Mouse (Mus musculus) forebrain, embryonic 16.5 days (tissue): Measurements from ENCODE around the gene Med11. TPM values are rescaled to one million over a fixed set of nuclear protein-coding genes. Genes with fewer than 3 reads are reported as not detected.
"Not testable (repeated sequence)": the region's sequence is repeated elsewhere in the genome, so short reads cannot be mapped to it uniquely, and the experiment has no call there.

Experiments used
- ATAC-seq: fragments of 200-750 bp; cut with Nextera tagmentation; 2 replicates; pipeline ENCODE4 v1.8.0; 2017; ENCODE audit warnings: mild to moderate bottlenecking, moderate library complexity
- H3K27ac ChIP-seq: fragments of 300-500 bp; sonication (generic); 2 replicates; pipeline ENCODE4 v1.5.1; 2014; ENCODE audit warnings: low read length, control low read depth
- H3K27me3 ChIP-seq: fragments of 300-500 bp; sonication (generic); replicated peaks from 2 replicates; pipeline ENCODE4 v1.6.1; 2014; ENCODE audit warnings: low read length; ENCODE audit not compliant: control insufficient read depth, insufficient read depth
- H3K36me3 ChIP-seq: fragments of 300-500 bp; sonication (generic); 2 replicates; pipeline ENCODE4 v1.6.1; 2014; ENCODE audit not compliant: control insufficient read depth, insufficient read depth
- H3K4me1 ChIP-seq: fragments of 300-500 bp; sonication (generic); replicated peaks from 2 replicates; pipeline ENCODE4 v1.6.1; 2014; ENCODE audit warnings: low read length; ENCODE audit not compliant: control insufficient read depth, insufficient read depth
- H3K4me2 ChIP-seq: fragments of 300-500 bp; sonication (generic); 2 replicates; pipeline ENCODE4 v1.6.1; 2014; ENCODE audit warnings: mild to moderate bottlenecking, low read length, control low read depth
- H3K4me3 ChIP-seq: fragments of 300-500 bp; sonication (generic); replicated peaks from 2 replicates; pipeline ENCODE4 v1.5.1; 2014; ENCODE audit warnings: mild to moderate bottlenecking, low read length, control low read depth
- H3K9ac ChIP-seq: fragments of 300-500 bp; sonication (generic); replicated peaks from 2 replicates; pipeline ENCODE4 v1.6.1; 2014; ENCODE audit warnings: low read depth, low read length, control low read depth
- H3K9me3 ChIP-seq: fragments of 300-500 bp; sonication (generic); 2 replicates; pipeline ENCODE4 v1.6.1; 2016; ENCODE audit warnings: low read length; ENCODE audit not compliant: control insufficient read depth
- WGBS: fragments of 180-500 bp; shearing (Covaris S2); extraction: QIAGEN DNeasy Blood & Tissue Kit; methylation state at CpG from one replicate; pipeline ENCODE4 v1.1.7; 2014; 5-methylcytosine and 5-hydroxymethylcytosine counted together
- polyA plus RNA-seq: library from polyadenylated mRNA; unstranded; fragments of >200 nt; fragmentation: Nextera tagmentation; extraction: Ambion mirVana; gene quantifications from 2 replicates; pipeline ENCODE4 v1.2.1, GENCODE M21; 2015

The Med11 gene
- 39.8 and 46.0 TPM in 2 replicates for polyA plus RNA-seq

- H3K9ac ChIP-seq = peak within 1 kb of the TSS; percentile 92
- H3K36me3 ChIP-seq = no peaks in the 10 kb centered on the region
- peaks cover 15% of the 10 kb centered on the region for H3K4me1 ChIP-seq
- no peaks in the 10 kb centered on the region for H3K27me3 ChIP-seq
- peak within 1 kb of the TSS; percentile 82 for H3K4me3 ChIP-seq
- ATAC-seq = peak; percentile 95
- H3K27ac ChIP-seq = peak within 1 kb of the TSS; percentile 98
- H3K9me3 ChIP-seq = no peaks in the 10 kb centered on the region
- H3K4me2 ChIP-seq = peak within 1 kb of the TSS; percentile 84
- under 1% methylated on average over 46 of the region's 46 CpGs for WGBS
These were observed at the start of gene Med11 for GRCm38 (mm10) chr11:70451797-70452498. TSS of gene Med11 (plus strand) at chr11:70451919.

GRCm38 (mm10) chr11:70403598-70403997 lies 48.1 kb upstream of the Med11 start:
- WGBS = 65% methylated on average over 2 of the region's 2 CpGs
- peaks cover 10% of the 10 kb centered on the region for H3K4me1 ChIP-seq
- H3K27ac ChIP-seq = no peak overlapping the region
- H3K4me3 ChIP-seq = no peak overlapping the region
- H3K9me3 ChIP-seq = no peaks in the 10 kb centered on the region
- no peak overlapping the region for H3K4me2 ChIP-seq
- no peak for ATAC-seq
- peaks cover 18% of the 10 kb centered on the region for H3K36me3 ChIP-seq
- no peaks in the 10 kb centered on the region for H3K27me3 ChIP-seq
- H3K9ac ChIP-seq = no peak overlapping the region

- Histone ChIP-seq H3K9ac (peak within 1 kb of the TSS; percentile 99), H3K27ac (peak within 1 kb of the TSS; percentile 83), H3K27me3 (no peaks in the 10 kb centered on the region), H3K4me2 (peak within 1 kb of the TSS; percentile 77), H3K9me3 (no peaks in the 10 kb centered on the region), H3K4me1 (peaks cover 19% of the 10 kb centered on the region), H3K36me3 (no peaks in the 10 kb centered on the region), H3K4me3 (peak within 1 kb of the TSS; percentile 95)
- 1% methylated on average over 59 of the region's 59 CpGs for WGBS
- peak; percentile 99 for ATAC-seq
These were observed 42.0 kb upstream of the Med11 start, which contains the start of gene Pelp1 for GRCm38 (mm10) chr11:70409594-70410296. TSS of gene Pelp1 (minus strand) at chr11:70410031.

GRCm38 (mm10) chr11:70410297-70410643 lies 41.4 kb upstream of the Med11 start:
- H3K4me2 ChIP-seq = peak overlapping the region; percentile 77
- 60% methylated on average over 6 of the region's 6 CpGs for WGBS
- no peak for ATAC-seq
- H3K27me3 ChIP-seq = no peaks in the 10 kb centered on the region
- peaks cover 19% of the 10 kb centered on the region for H3K4me1 ChIP-seq
- no peaks in the 10 kb centered on the region for H3K36me3 ChIP-seq
- H3K4me3 ChIP-seq = peak overlapping the region; percentile 95
- H3K9me3 ChIP-seq = no peaks in the 10 kb centered on the region
- H3K27ac ChIP-seq = peak overlapping the region; percentile 83
- peak overlapping the region; percentile 99 for H3K9ac ChIP-seq

GRCm38 (mm10) chr11:70412591-70412990 lies 39.1 kb upstream of the Med11 start:
- Histone ChIP-seq H3K27me3 (no peaks in the 10 kb centered on the region), H3K27ac (no peak overlapping the region), H3K9me3 (no peaks in the 10 kb centered on the region), H3K9ac (no peak overlapping the region), H3K4me2 (no peak overlapping the region), H3K36me3 (no peaks in the 10 kb centered on the region), H3K4me1 (peaks cover 17% of the 10 kb centered on the region), H3K4me3 (no peak overlapping the region)
- WGBS = 82% methylated on average over 5 of the region's 5 CpGs
- no peak for ATAC-seq

- WGBS = 5% methylated on average over 3 of the region's 3 CpGs
- no peaks in the 10 kb centered on the region for H3K9me3 ChIP-seq
- ATAC-seq = no peak
- H3K4me2 ChIP-seq = no peak overlapping the region
- peaks cover 5% of the 10 kb centered on the region for H3K4me1 ChIP-seq
- H3K36me3 ChIP-seq = no peaks in the 10 kb centered on the region
- H3K9ac ChIP-seq = no peak overlapping the region
- H3K27ac ChIP-seq = no peak overlapping the region
- no peak overlapping the region for H3K4me3 ChIP-seq
- H3K27me3 ChIP-seq = no peaks in the 10 kb centered on the region
These were observed 37.8 kb upstream of the Med11 start for GRCm38 (mm10) chr11:70413961-70414360.

- no peaks in the 10 kb centered on the region for H3K27me3 ChIP-seq
- H3K36me3 ChIP-seq = no peaks in the 10 kb centered on the region
- no peaks in the 10 kb centered on the region for H3K4me1 ChIP-seq
- WGBS = 64% methylated on average over 4 of the region's 4 CpGs
- no peak overlapping the region for H3K4me2 ChIP-seq
- H3K9me3 ChIP-seq = no peaks in the 10 kb centered on the region
- no peak overlapping the region for H3K9ac ChIP-seq
- H3K27ac ChIP-seq = no peak overlapping the region
- H3K4me3 ChIP-seq = no peak overlapping the region
- no peak for ATAC-seq
These were observed 33.5 kb upstream of the Med11 start for GRCm38 (mm10) chr11:70418199-70418598.

GRCm38 (mm10) chr11:70419486-70419885 lies 32.2 kb upstream of the Med11 start:
- no peaks in the 10 kb centered on the region for H3K27me3 ChIP-seq
- no peak overlapping the region for H3K4me3 ChIP-seq
- H3K4me2 ChIP-seq = no peak overlapping the region
- no peaks in the 10 kb centered on the region for H3K4me1 ChIP-seq
- ATAC-seq = no peak
- WGBS = 71% methylated on average over 5 of the region's 5 CpGs
- H3K9ac ChIP-seq = no peak overlapping the region
- H3K36me3 ChIP-seq = no peaks in the 10 kb centered on the region
- H3K27ac ChIP-seq = no peak overlapping the region
- no peaks in the 10 kb centered on the region for H3K9me3 ChIP-seq

- not testable (repeated sequence) for H3K27me3 ChIP-seq, ATAC-seq, H3K4me2 ChIP-seq, H3K4me1 ChIP-seq, H3K4me3 ChIP-seq, H3K9me3 ChIP-seq, H3K27ac ChIP-seq, H3K9ac ChIP-seq, H3K36me3 ChIP-seq
- WGBS = 58% methylated on average over 6 of the region's 6 CpGs
These were observed 25.1 kb upstream of the Med11 start for GRCm38 (mm10) chr11:70426598-70426997.
